Mouse (Mus musculus) megakaryocyte, embryonic 14.5 days (primary cell): ENCODE data around the gene Arnt2.

Experiments used
- FLI1 ChIP-seq: IDR thresholded peaks from 2 replicates; pipeline ENCODE4 v1.6.1; 2012; ENCODE audit warnings: low read length, inconsistent platforms, mixed read lengths
- GATA1 ChIP-seq: IDR thresholded peaks from 3 replicates; pipeline ENCODE4 v1.6.1; 2012; ENCODE audit warnings: mixed read lengths, low read length, inconsistent platforms, borderline replicate concordance

DNA sequence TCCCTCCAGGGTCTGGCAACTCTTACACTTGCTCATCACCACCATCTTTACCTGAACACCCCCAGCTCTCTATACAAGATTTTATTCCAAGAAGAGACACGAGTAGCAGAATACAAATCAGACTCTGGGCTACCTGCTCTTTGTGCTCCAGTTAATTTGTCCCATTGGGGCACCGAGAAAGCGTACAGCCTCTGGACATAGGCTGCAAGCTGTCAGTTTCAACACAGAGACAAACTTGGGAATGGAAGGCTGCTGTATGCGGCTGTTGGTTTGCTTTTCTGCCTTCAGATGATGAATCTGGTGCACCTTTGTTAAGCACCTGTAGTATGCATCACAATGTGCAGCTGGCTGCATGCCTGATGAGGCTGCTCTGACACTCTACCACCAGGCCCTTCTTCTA, 146.5 kb downstream of the Arnt2 start:
- TF ChIP-seq GATA1 (no peak), FLI1 (no peak)
